Comparison of ENCODE assay signal across 8 mouse cellular contexts in genomic region chr2:52632880-52633279, GRCm38 (mm10). TPM values are rescaled to one million over a fixed set of nuclear protein-coding genes. Genes with fewer than 3 reads are reported as not detected.
DNase-seq lines count a peak whose midpoint lies in the region; ATAC-seq and TF ChIP-seq lines count a peak whose summit lies in the region.

No protein-coding gene starts in this region.

- H3K27me3 ChIP-seq in CH12.LX (replicated peaks) = no peaks in the 10 kb centered on the region
- peaks cover 9% of the 10 kb centered on the region; the same call in 1 of the 2 replicates for H3K27me3 ChIP-seq in heart, embryonic 14.5 days (ENCODE audit: control insufficient read depth, insufficient read depth, low read length)

- in situ Hi-C loops in CH12.LX (cut with MboI; ENCODE audit: low pct_ligation_motif_present, low pct_unique_long_range_greater_than_20kb, low sequenced_read_pairs) = loop anchor here (5.0 to 25.0 kb wide), 2 partner anchors 109 to 454 kb away; partner anchors contain the start of gene Stam2

- no peak for ATAC-seq in heart, embryonic 14.5 days (ENCODE audit: insufficient number of reproducible peaks, insufficient read depth, low FRiP score, low read depth)
- ATAC-seq in erythroid progenitor cell, adult 5-6 weeks (replicated peaks; ENCODE audit: low FRiP score, poor library complexity, severe bottlenecking) = no peak

- no peak for TF ChIP-seq POLR2A in CH12.LX (IDR thresholded peaks at IDR 0.05; ENCODE audit: low read depth, low read length)
- no peak for TF ChIP-seq POLR2A in lung, adult 2 months (IDR thresholded peaks at IDR 0.05; ENCODE audit: borderline replicate concordance, extremely low read depth, low read depth, low read length)

- H3K4me3 ChIP-seq in CH12.LX (replicated peaks in 1 of 3; ENCODE audit: low read depth in 2 of 3, low read length in 2 of 3, poor library complexity in 1 of 3) = no peak overlapping the region
- H3K4me3 ChIP-seq in heart, embryonic 14.5 days (ENCODE audit: control insufficient read depth in 1 of 2, insufficient read depth in 1 of 2, low read depth in 1 of 2, low read length in 2 of 2) = no peak overlapping the region
- H3K4me3 ChIP-seq in lung, adult 2 months (replicated peaks; ENCODE audit: extremely low read depth, low read depth, low read length) = no peak overlapping the region

- peaks cover 0 to 18% of the 10 kb centered on the region in 2 experiments; a peak in 3 of 4 replicates for H3K4me1 ChIP-seq in CH12.LX (ENCODE audit: control insufficient read depth in 1 of 2, insufficient read depth in 2 of 2)
- H3K4me1 ChIP-seq in heart, embryonic 14.5 days (ENCODE audit: control insufficient read depth in 2 of 2, insufficient read depth in 2 of 2, low read length in 2 of 2) = no peaks in the 10 kb centered on the region
- H3K4me1 ChIP-seq in lung, adult 2 months (ENCODE audit: control insufficient read depth, insufficient read depth, low read length) = no peaks in the 10 kb centered on the region

- peak; percentile 72 for DNase-seq in CH12.LX (ENCODE audit: extremely low read depth)
- peak; percentile 12 for DNase-seq in adrenal gland, adult 8-10 months
- peak; percentile 41 for DNase-seq in embryo, embryonic 11.5 days (ENCODE audit: low read depth, low spot score)
- peak; percentile 68 to 78 for DNase-seq in kidney, postnatal 25 days
- peak; percentile 65 for DNase-seq in lung, adult 2 months
- peak; percentile 27 for DNase-seq in ovary, postnatal 10 days (ENCODE audit: low spot score)

- no peaks in the 10 kb centered on the region for H3K9me3 ChIP-seq in CH12.LX (replicated peaks; ENCODE audit: low read length)
- no peaks in the 10 kb centered on the region for H3K9me3 ChIP-seq in heart, embryonic 14.5 days (ENCODE audit: control insufficient read depth, low read length)

- no peak overlapping the region for H3K27ac ChIP-seq in CH12.LX (ENCODE audit: insufficient read depth, low read depth)
- no peak overlapping the region for H3K27ac ChIP-seq in heart, embryonic 14.5 days (replicated peaks in 1 of 2; ENCODE audit: control insufficient read depth in 1 of 2, insufficient read depth in 1 of 2, low read depth in 2 of 2, low read length in 2 of 2)

- peak overlapping the region; percentile 73; the same call in 1 of the 2 replicates for H3K4me2 ChIP-seq in CH12.LX (ENCODE audit: insufficient read depth, low read depth, poor library complexity, severe bottlenecking)
- peak overlapping the region; percentile 15; the same call in 1 of the 2 replicates for H3K4me2 ChIP-seq in heart, embryonic 14.5 days (ENCODE audit: low read length)

- WGBS in heart, embryonic 14.5 days = 5% methylated on average over 7 of the region's 7 CpGs
- 10% methylated on average over 7 of the region's 7 CpGs for WGBS in lung, adult 2 months

- no peak for TF ChIP-seq EP300 in CH12.LX (IDR thresholded peaks at IDR 0.05; ENCODE audit: low read length)

- no peaks in the 10 kb centered on the region for H3K36me3 ChIP-seq in CH12.LX (replicated peaks in 1 of 2; ENCODE audit: control insufficient read depth in 1 of 2, insufficient read depth in 1 of 2, low read length in 1 of 2)
- H3K36me3 ChIP-seq in heart, embryonic 14.5 days (ENCODE audit: control insufficient read depth, insufficient read depth, low read length) = no peaks in the 10 kb centered on the region

- H3K79me2 ChIP-seq in CH12.LX (replicated peaks; ENCODE audit: control insufficient read depth, extremely low read depth, insufficient read depth, poor library complexity, severe bottlenecking) = no peaks in the 10 kb centered on the region; the same call in 1 of the 2 replicates

- peak; percentile 83 for TF ChIP-seq RAD21 in CH12.LX (IDR thresholded peaks at IDR 0.05; ENCODE audit: low read depth, low read length)

- peak; percentile 30 to 88; a peak in 3 of 4 replicates for TF ChIP-seq CTCF in CH12.LX (conservative IDR thresholded peaks at IDR 0.05 in 1 of 2, IDR thresholded peaks at IDR 0.05 in 1 of 2; ENCODE audit: low read depth in 2 of 2, low read length in 2 of 2)
- peak; percentile 73 for TF ChIP-seq CTCF in lung, adult 2 months (IDR thresholded peaks at IDR 0.05; ENCODE audit: insufficient read depth, low read length)

- no peak overlapping the region for H3K9ac ChIP-seq in CH12.LX (ENCODE audit: insufficient read depth, low read depth)
- H3K9ac ChIP-seq in heart, embryonic 14.5 days (ENCODE audit: low read length) = no peak overlapping the region

- dilution Hi-C loops in CH12.LX (cut with MboI; ENCODE audit: extremely low pct_ligation_motif_present, extremely low pct_unique_long_range_greater_than_20kb, low sequenced_read_pairs) = no loop called here

TF ChIP-seq in CH12.LX, 34 proteins besides CTCF, POLR2A, EP300 and RAD21:
- TF ChIP-seq ZC3H11A (IDR thresholded peaks at IDR 0.05; ENCODE audit: low read depth, low read length) (peak; percentile 56; the same call in 1 of the 2 replicates), JUN (IDR thresholded peaks at IDR 0.05; ENCODE audit: insufficient read depth, low read depth, low read length) (no peak), SIN3A (IDR thresholded peaks at IDR 0.05; ENCODE audit: low read length) (no peak), ZKSCAN1 (IDR thresholded peaks at IDR 0.05; ENCODE audit: borderline replicate concordance, low read depth, low read length) (no peak), E2F4 (IDR thresholded peaks at IDR 0.05; ENCODE audit: insufficient replicate concordance, low read depth, low read length) (no peak), ZNF384 (IDR thresholded peaks at IDR 0.05; ENCODE audit: low read depth, low read length) (peak; percentile 69; the same call in 1 of the 2 replicates), IRF4 (IDR thresholded peaks at IDR 0.05; ENCODE audit: low read depth, low read length) (0 out of 2 replicates have a peak, but pooled peaks have one; percentile 15), MAZ (IDR thresholded peaks at IDR 0.05; ENCODE audit: low read depth, low read length) (no peak), KAT2A (IDR thresholded peaks at IDR 0.05; ENCODE audit: insufficient replicate concordance, low read length) (no peak), SMC3 (IDR thresholded peaks at IDR 0.05; ENCODE audit: low read depth, low read length) (peak; percentile 91), NRF1 (IDR thresholded peaks at IDR 0.05; ENCODE audit: low read depth, low read length) (no peak), GABPA (IDR thresholded peaks at IDR 0.05; ENCODE audit: insufficient replicate concordance, low read depth, low read length) (no peak), MYC (IDR thresholded peaks at IDR 0.05; ENCODE audit: low read depth, low read length) (no peak)

RNA-seq across cellular contexts. Expression of gene Cacnb4, which starts 43.8 kb away (rescaled TPM):
- 0.92 and 3.4 TPM in 2 replicates for total RNA-seq in CH12.LX (2012; rRNA removed)
- total RNA-seq in CH12.LX (2014; rRNA removed) = 0.77 and 0.93 TPM in 2 replicates
- polyA plus RNA-seq in CH12.LX (2012; ENCODE audit: insufficient read length, low read depth) = 1.3 and 1.5 TPM in 2 replicates
- 1 to 10 TPM in 1 of 4 experiments, under 1 TPM in 3; 0.17 to 1.5 (median 0.64) TPM for total RNA-seq in adrenal gland, adult 8-10 months (2022)
- polyA plus RNA-seq in heart, embryonic 14.5 days (2014; fragmentation: Nextera tagmentation; extraction: Ambion mirVana) = 0.43 and 0.49 TPM in 2 replicates
- polyA plus RNA-seq in lung, adult 2 months (2012; rRNA removed) = 0.04 and 0.05 TPM in 2 replicates
- total RNA-seq in erythroid progenitor cell, adult 5-6 weeks (2015; ENCODE audit: low replicate concordance) = 0.42 TPM in 1 of 2 replicates, not detected in the other
- total RNA-seq in erythroid progenitor cell, adult 5-6 weeks (2017; ENCODE audit: low replicate concordance) = not detected in 2 replicates

Comparison
In these comparisons a context has a peak if more than half of its experiments do, and no peak if none do; other contexts are left out.
1. DNase-seq: peak in every context shown above with its lines; median percentile 73 in kidney, postnatal 25 days; 72 in CH12.LX; 65 in lung, adult 2 months; 41 in embryo, embryonic 11.5 days; 27 in ovary, postnatal 10 days; 12 in adrenal gland, adult 8-10 months.